Mouse (Mus musculus): Measurements from ENCODE around the gene E2f8. TPM values are rescaled to one million over a fixed set of nuclear protein-coding genes. Genes with fewer than 3 reads are reported as not detected.

E2f8 gene
- 26.0 and 29.1 TPM in 2 replicates for polyA plus RNA-seq (2014; fragmentation: Nextera tagmentation; extraction: Ambion mirVana)

- Histone ChIP-seq H3K4me1 (replicated peaks; ENCODE audit: control insufficient read depth, insufficient read depth, low read length) (peaks cover 2% of the 10 kb centered on the region), H3K9me3 (ENCODE audit: control insufficient read depth, low read length) (no peaks in the 10 kb centered on the region), H3K4me2 (ENCODE audit: low read depth, low read length, severe bottlenecking) (peak within 1 kb of the TSS; percentile 94), H3K36me3 (ENCODE audit: control insufficient read depth, insufficient read depth, low read length) (peaks cover 2% of the 10 kb centered on the region; the same call in 1 of the 2 replicates), H3K4me3 (ENCODE audit: low read depth, low read length) (peak within 1 kb of the TSS; percentile 78), H3K27ac (ENCODE audit: low read depth, low read length) (peak within 1 kb of the TSS; percentile 90), H3K9ac (ENCODE audit: low read length) (peak within 1 kb of the TSS; percentile 98), H3K27me3 (ENCODE audit: control insufficient read depth, insufficient read depth, low read length) (peaks cover 16% of the 10 kb centered on the region)
- ATAC-seq (replicated peaks; ENCODE audit: low FRiP score) = peak; percentile 86
- peak; percentile 90 for DNase-seq (ENCODE audit: low spot score)
- under 1% methylated on average over 41 of the region's 41 CpGs for WGBS
These were observed at the start of gene E2f8 for GRCm38 (mm10) chr7:48881486-48881885. Gene E2f8, minus strand, starts transcription at chr7:48881596.

GRCm38 (mm10) chr7:48930399-48930798, 49.0 kb upstream of the E2f8 start:
- Histone ChIP-seq H3K4me1 (replicated peaks; ENCODE audit: control insufficient read depth, insufficient read depth, low read length) (no peaks in the 10 kb centered on the region), H3K9ac (ENCODE audit: low read length) (no peak overlapping the region), H3K4me2 (ENCODE audit: low read depth, low read length, severe bottlenecking) (no peak overlapping the region), H3K9me3 (ENCODE audit: control insufficient read depth, low read length) (no peaks in the 10 kb centered on the region), H3K27me3 (ENCODE audit: control insufficient read depth, insufficient read depth, low read length) (peaks cover 9% of the 10 kb centered on the region), H3K27ac (ENCODE audit: low read depth, low read length) (no peak overlapping the region), H3K4me3 (ENCODE audit: low read depth, low read length) (no peak overlapping the region), H3K36me3 (ENCODE audit: control insufficient read depth, insufficient read depth, low read length) (no peaks in the 10 kb centered on the region)
- 26% methylated on average over 5 of the region's 5 CpGs for WGBS
- no peak for ATAC-seq (replicated peaks; ENCODE audit: low FRiP score)
- DNase-seq (ENCODE audit: low spot score) = no peak

GRCm38 (mm10) chr7:48928364-48928763, 47.0 kb upstream of the E2f8 start:
- WGBS = 7% methylated on average over 3 of the region's 3 CpGs
- ATAC-seq (replicated peaks; ENCODE audit: low FRiP score) = peak; percentile 58; the same call in 1 of the 2 replicates
- no peaks in the 10 kb centered on the region for H3K9me3 ChIP-seq (ENCODE audit: control insufficient read depth, low read length)
- no peak overlapping the region for H3K4me3 ChIP-seq (ENCODE audit: low read depth, low read length)
- H3K27me3 ChIP-seq (ENCODE audit: control insufficient read depth, insufficient read depth, low read length) = peaks cover 2% of the 10 kb centered on the region; the same call in 1 of the 2 replicates
- H3K27ac ChIP-seq (ENCODE audit: low read depth, low read length) = no peak overlapping the region
- H3K9ac ChIP-seq (ENCODE audit: low read length) = no peak overlapping the region
- no peaks in the 10 kb centered on the region for H3K4me1 ChIP-seq (replicated peaks; ENCODE audit: control insufficient read depth, insufficient read depth, low read length)
- DNase-seq (ENCODE audit: low spot score) = peak; percentile 84
- H3K4me2 ChIP-seq (ENCODE audit: low read depth, low read length, severe bottlenecking) = no peak overlapping the region
- no peaks in the 10 kb centered on the region for H3K36me3 ChIP-seq (ENCODE audit: control insufficient read depth, insufficient read depth, low read length)

GRCm38 (mm10) chr7:48925214-48925613, 43.8 kb upstream of the E2f8 start:
- ATAC-seq (replicated peaks; ENCODE audit: low FRiP score) (no peak), DNase-seq (ENCODE audit: low spot score) (no peak)
- no peaks in the 10 kb centered on the region for H3K36me3 ChIP-seq (ENCODE audit: control insufficient read depth, insufficient read depth, low read length)
- peaks cover 2% of the 10 kb centered on the region; the same call in 1 of the 2 replicates for H3K27me3 ChIP-seq (ENCODE audit: control insufficient read depth, insufficient read depth, low read length)
- H3K27ac ChIP-seq (ENCODE audit: low read depth, low read length) = no peak overlapping the region
- H3K4me2 ChIP-seq (ENCODE audit: low read depth, low read length, severe bottlenecking) = no peak overlapping the region
- no peaks in the 10 kb centered on the region for H3K9me3 ChIP-seq (ENCODE audit: control insufficient read depth, low read length)
- 87% methylated on average over 3 of the region's 3 CpGs for WGBS
- no peak overlapping the region for H3K9ac ChIP-seq (ENCODE audit: low read length)
- H3K4me3 ChIP-seq (ENCODE audit: low read depth, low read length) = no peak overlapping the region
- no peaks in the 10 kb centered on the region for H3K4me1 ChIP-seq (replicated peaks; ENCODE audit: control insufficient read depth, insufficient read depth, low read length)

GRCm38 (mm10) chr7:48923620-48924019, 42.2 kb upstream of the E2f8 start:
- no peaks in the 10 kb centered on the region for H3K36me3 ChIP-seq (ENCODE audit: control insufficient read depth, insufficient read depth, low read length)
- peaks cover 11% of the 10 kb centered on the region for H3K27me3 ChIP-seq (ENCODE audit: control insufficient read depth, insufficient read depth, low read length)
- H3K27ac ChIP-seq (ENCODE audit: low read depth, low read length) = no peak overlapping the region
- DNase-seq (ENCODE audit: low spot score) = no peak
- ATAC-seq (replicated peaks; ENCODE audit: low FRiP score) = no peak
- no peaks in the 10 kb centered on the region for H3K9me3 ChIP-seq (ENCODE audit: control insufficient read depth, low read length)
- H3K4me3 ChIP-seq (ENCODE audit: low read depth, low read length) = no peak overlapping the region
- no peak overlapping the region for H3K4me2 ChIP-seq (ENCODE audit: low read depth, low read length, severe bottlenecking)
- H3K4me1 ChIP-seq (replicated peaks; ENCODE audit: control insufficient read depth, insufficient read depth, low read length) = no peaks in the 10 kb centered on the region
- WGBS = 89% methylated on average over 10 of the region's 10 CpGs
- no peak overlapping the region for H3K9ac ChIP-seq (ENCODE audit: low read length)

- Histone ChIP-seq H3K4me3 (ENCODE audit: low read depth, low read length) (no peak overlapping the region), H3K9ac (ENCODE audit: low read length) (no peak overlapping the region), H3K9me3 (ENCODE audit: control insufficient read depth, low read length) (no peaks in the 10 kb centered on the region), H3K4me1 (replicated peaks; ENCODE audit: control insufficient read depth, insufficient read depth, low read length) (peaks cover 7% of the 10 kb centered on the region), H3K4me2 (ENCODE audit: low read depth, low read length, severe bottlenecking) (no peak overlapping the region), H3K27me3 (ENCODE audit: control insufficient read depth, insufficient read depth, low read length) (peaks cover 22% of the 10 kb centered on the region), H3K27ac (ENCODE audit: low read depth, low read length) (no peak overlapping the region), H3K36me3 (ENCODE audit: control insufficient read depth, insufficient read depth, low read length) (no peaks in the 10 kb centered on the region)
- DNase-seq (ENCODE audit: low spot score) (no peak), ATAC-seq (replicated peaks; ENCODE audit: low FRiP score) (no peak)
- WGBS = 15% methylated on average over 11 of the region's 11 CpGs
These were observed 37.0 kb upstream of the E2f8 start for GRCm38 (mm10) chr7:48918389-48918788.

GRCm38 (mm10) chr7:48917988-48918387, 36.6 kb upstream of the E2f8 start:
- DNase-seq (ENCODE audit: low spot score) = no peak
- Histone ChIP-seq H3K27me3 (ENCODE audit: control insufficient read depth, insufficient read depth, low read length) (peaks cover 22% of the 10 kb centered on the region), H3K9ac (ENCODE audit: low read length) (no peak overlapping the region), H3K36me3 (ENCODE audit: control insufficient read depth, insufficient read depth, low read length) (no peaks in the 10 kb centered on the region), H3K4me3 (ENCODE audit: low read depth, low read length) (no peak overlapping the region), H3K4me1 (replicated peaks; ENCODE audit: control insufficient read depth, insufficient read depth, low read length) (peaks cover 7% of the 10 kb centered on the region), H3K27ac (ENCODE audit: low read depth, low read length) (no peak overlapping the region), H3K4me2 (ENCODE audit: low read depth, low read length, severe bottlenecking) (no peak overlapping the region), H3K9me3 (ENCODE audit: control insufficient read depth, low read length) (no peaks in the 10 kb centered on the region)
- ATAC-seq (replicated peaks; ENCODE audit: low FRiP score) = no peak
- 5% methylated on average over 5 of the region's 5 CpGs for whole genome bisulfite sequencing

GRCm38 (mm10) chr7:48917463-48917862, 36.1 kb upstream of the E2f8 start:
- ATAC-seq (replicated peaks; ENCODE audit: low FRiP score) (no peak), DNase-seq (ENCODE audit: low spot score) (no peak)
- no peaks in the 10 kb centered on the region for H3K9me3 ChIP-seq (ENCODE audit: control insufficient read depth, low read length)
- H3K4me2 ChIP-seq (ENCODE audit: low read depth, low read length, severe bottlenecking) = no peak overlapping the region
- H3K4me3 ChIP-seq (ENCODE audit: low read depth, low read length) = no peak overlapping the region
- 10% methylated on average over 5 of the region's 5 CpGs for WGBS
- peaks cover 22% of the 10 kb centered on the region for H3K27me3 ChIP-seq (ENCODE audit: control insufficient read depth, insufficient read depth, low read length)
- H3K36me3 ChIP-seq (ENCODE audit: control insufficient read depth, insufficient read depth, low read length) = no peaks in the 10 kb centered on the region
- no peak overlapping the region for H3K9ac ChIP-seq (ENCODE audit: low read length)
- no peak overlapping the region for H3K27ac ChIP-seq (ENCODE audit: low read depth, low read length)
- peaks cover 7% of the 10 kb centered on the region for H3K4me1 ChIP-seq (replicated peaks; ENCODE audit: control insufficient read depth, insufficient read depth, low read length)

Data from forebrain, embryonic 11.5 days (tissue).